Mouse (Mus musculus): Measurements from ENCODE around the gene Mrps35.

- TF ChIP-seq CTCF (IDR thresholded peaks at IDR 0.05; ENCODE audit: extremely low read depth, insufficient read length, insufficient replicate concordance, low read depth, low read length) (no peak), POLR2A (IDR thresholded peaks at IDR 0.05; ENCODE audit: low read depth, low read length) (no peak)
Observed at GRCm38 (mm10) chr6:146999302-146999701, 43.3 kb upstream of the Mrps35 start.

All from small intestine, adult 2 months (tissue).